Mouse (Mus musculus): ENCODE data around the gene Serpinf1.

DNA sequence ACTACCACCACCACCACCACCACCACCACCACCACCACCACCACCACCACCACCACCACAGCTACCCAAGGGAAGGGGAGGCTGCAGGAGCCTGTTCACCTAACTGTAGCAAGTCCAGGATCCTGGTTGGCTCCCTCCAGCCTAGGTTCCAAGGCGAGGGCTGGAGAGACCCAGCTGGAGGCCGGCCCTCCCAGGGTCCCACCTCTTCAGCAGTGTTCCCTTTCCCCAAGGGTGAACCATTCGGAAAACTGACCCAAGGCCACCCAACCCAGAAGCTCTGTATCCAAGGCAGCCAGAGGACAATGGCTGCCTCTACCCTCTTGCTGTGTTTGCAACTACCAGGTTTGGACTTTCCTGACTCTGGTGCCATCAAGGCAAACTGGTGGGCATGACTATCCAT is 17.4 kb upstream of the Serpinf1 start:
- TF ChIP-seq POLR2A (IDR thresholded peaks at IDR 0.05; ENCODE audit: borderline replicate concordance, extremely low read depth, insufficient read depth, insufficient read length, poor library complexity, severe bottlenecking) (no peak), CTCF (IDR thresholded peaks at IDR 0.05; ENCODE audit: borderline replicate concordance, extremely low read depth, insufficient read depth, insufficient read length) (no peak)

Measured in brain, embryonic 14.5 days (tissue).